Mouse (Mus musculus): ENCODE measurements around the gene Olfr1242.

DNA sequence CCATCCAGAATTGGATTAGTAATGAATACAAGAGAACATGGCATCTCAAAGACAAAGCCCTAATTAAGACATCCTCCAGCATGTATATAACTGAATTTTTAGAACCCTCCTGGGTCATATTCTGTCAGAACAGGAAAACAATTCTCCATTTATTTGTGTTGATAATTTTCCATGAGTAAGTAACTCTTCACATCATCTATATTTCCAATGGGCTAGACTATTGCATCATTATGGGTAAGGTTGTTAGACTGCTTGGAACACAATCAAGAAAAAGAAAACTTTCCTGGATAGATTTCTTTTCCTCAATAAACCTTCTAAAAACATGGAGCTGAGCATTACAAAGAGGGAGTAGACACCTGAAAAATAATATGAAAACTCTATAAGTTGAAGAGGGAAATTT, 11.1 kb downstream of the Olfr1242 start, which contains the start of gene Olfr1241:
- no peak for TF ChIP-seq EP300 (IDR thresholded peaks at IDR 0.05; ENCODE audit: low read depth)
- no peak for TF ChIP-seq CTCF (IDR thresholded peaks at IDR 0.05; ENCODE audit: low read depth)

All from heart, postnatal 0 days (tissue).